Mouse (Mus musculus) cerebellum, adult 2 months (tissue): ENCODE measurements at regions not wholly inside any gene's neighbourhood (a gene's known extent, or its start where the extent isn't known, plus 50 kb on each side); places are given as distances from the start of the nearest gene placed in this dataset.

Source experiments
- DNase-seq, 2 experiments: peaks; one replicate each; pipeline ENCODE4 v3.0.0; 2021
- H3K27ac ChIP-seq: fragments of 200-500 bp; 2 replicates; pipeline ENCODE4 v1.5.1; 2012; ENCODE audit warnings: low read length, control low read depth, inconsistent platforms; ENCODE audit not compliant: insufficient read depth
- H3K27me3 ChIP-seq: fragments of 200-500 bp; 2 replicates; pipeline ENCODE4 v1.6.1; 2012; ENCODE audit warnings: inconsistent platforms, mild to moderate bottlenecking, low read length, moderate library complexity; ENCODE audit not compliant: control insufficient read depth, insufficient read depth
- H3K4me1 ChIP-seq: fragments of 200-500 bp; 2 replicates; pipeline ENCODE4 v1.6.1; 2011; ENCODE audit warnings: low read length; ENCODE audit not compliant: control insufficient read depth, insufficient read depth
- H3K4me3 ChIP-seq: fragments of 200-500 bp; replicated peaks from 2 replicates; pipeline ENCODE3; 2011; ENCODE audit warnings: mild to moderate bottlenecking, low read depth, low read length, control low read depth; ENCODE audit not compliant: insufficient read depth
- CTCF ChIP-seq: fragments of 200-500 bp; IDR thresholded peaks from 2 replicates; pipeline ENCODE4 v1.5.1; 2011; ENCODE audit warnings: low read depth, mild to moderate bottlenecking, control low read depth, low read length, moderate library complexity, borderline replicate concordance; ENCODE audit not compliant: insufficient read depth
- POLR2A ChIP-seq: fragments of 200-500 bp; IDR thresholded peaks from 2 replicates; pipeline ENCODE4 v1.6.1; 2011; ENCODE audit warnings: low read length, control low read depth, borderline replicate concordance; ENCODE audit not compliant: insufficient read depth
- WGBS: fragments of 180-500 bp; shearing (Covaris S2); methylation state at CpG from one replicate; pipeline ENCODE4 v1.1.7; 2018; 5-methylcytosine and 5-hydroxymethylcytosine counted together

- peak in 1 of 2 experiments; percentile 3 for DNase-seq
- 100% methylated on average over 1 of the region's 1 CpGs for WGBS
- Histone ChIP-seq H3K4me3 (no peak overlapping the region), H3K27ac (no peak overlapping the region), H3K4me1 (0 out of 2 replicates have a peak, but pooled peaks cover 3% of the 10 kb centered on the region), H3K27me3 (no peaks in the 10 kb centered on the region)
- TF ChIP-seq POLR2A (no peak), CTCF (no peak)
Observed at GRCm38 (mm10) chr14:71972521-71972920, 519.1 kb downstream of the Gm9195 start.

- TF ChIP-seq POLR2A (no peak), CTCF (no peak)
- H3K27me3 ChIP-seq: no peaks in the 10 kb centered on the region
Observed at GRCm38 (mm10) chr14:71967646-71968045, 524.0 kb downstream of the Gm9195 start.

GRCm38 (mm10) chr14:71963389-71964169 lies 528.1 kb downstream of the Gm9195 start:
- TF ChIP-seq CTCF (no peak), POLR2A (no peak)
- H3K4me1 ChIP-seq: no peaks in the 10 kb centered on the region
- H3K4me3 ChIP-seq: no peak overlapping the region
- WGBS: 25% methylated on average over 4 of the region's 4 CpGs
- H3K27me3 ChIP-seq: no peaks in the 10 kb centered on the region
- no peak overlapping the region for H3K27ac ChIP-seq
- no peak for DNase-seq

More at GRCm38 (mm10) chr14:71967646-71968045, 524.0 kb downstream of the Gm9195 start:
- DNase-seq: no peak
- H3K4me3 ChIP-seq: no peak overlapping the region
- no peak overlapping the region for H3K27ac ChIP-seq
- 0 out of 2 replicates have a peak, but pooled peaks cover 3% of the 10 kb centered on the region for H3K4me1 ChIP-seq
- WGBS: 75% methylated on average over 6 of the region's 6 CpGs

- TF ChIP-seq CTCF (no peak), POLR2A (no peak)
Observed at GRCm38 (mm10) chr14:71948701-71949100, 542.9 kb downstream of the Gm9195 start.

GRCm38 (mm10) chr14:71937157-71937485 lies 554.5 kb downstream of the Gm9195 start:
- WGBS: 93% methylated on average over 2 of the region's 2 CpGs
- DNase-seq: no peak
- TF ChIP-seq POLR2A: no peak
- TF ChIP-seq CTCF: no peak
- no peak overlapping the region for H3K27ac ChIP-seq
- no peaks in the 10 kb centered on the region for H3K4me1 ChIP-seq
- H3K4me3 ChIP-seq: no peak overlapping the region
- no peaks in the 10 kb centered on the region for H3K27me3 ChIP-seq

More at GRCm38 (mm10) chr14:71948701-71949100, 542.9 kb downstream of the Gm9195 start:
- Histone ChIP-seq H3K27me3 (no peaks in the 10 kb centered on the region), H3K4me1 (peaks cover 3% of the 10 kb centered on the region; the same call in 1 of the 2 replicates), H3K27ac (no peak overlapping the region), H3K4me3 (no peak overlapping the region)
- DNase-seq: peak; percentile 18 to 57
- WGBS: 56% methylated on average over 2 of the region's 2 CpGs

- Histone ChIP-seq H3K4me3 (no peak overlapping the region), H3K27me3 (no peaks in the 10 kb centered on the region), H3K27ac (no peak overlapping the region), H3K4me1 (no peaks in the 10 kb centered on the region)
- WGBS: 57% methylated on average over 6 of the region's 6 CpGs
- no peak for TF ChIP-seq POLR2A
- no peak for TF ChIP-seq CTCF
- DNase-seq: no peak
Observed at GRCm38 (mm10) chr14:71936373-71937156, 555.1 kb downstream of the Gm9195 start.

- DNase-seq: no peak
- Histone ChIP-seq H3K4me3 (no peak overlapping the region), H3K27me3 (no peaks in the 10 kb centered on the region), H3K4me1 (no peaks in the 10 kb centered on the region), H3K27ac (no peak overlapping the region)
- TF ChIP-seq POLR2A (no peak), CTCF (no peak)
- WGBS: 59% methylated on average over 5 of the region's 5 CpGs
Observed at GRCm38 (mm10) chr14:71915964-71916363, 575.7 kb downstream of the Gm9195 start.
